Mouse (Mus musculus): Measurements from ENCODE around the gene Tmem165.

The Tmem165 gene

GRCm38 (mm10) chr5:76171039-76171438, 12.6 kb upstream of the Tmem165 start:
- DNase-seq (ENCODE audit: low spot score): no peak

DNA sequence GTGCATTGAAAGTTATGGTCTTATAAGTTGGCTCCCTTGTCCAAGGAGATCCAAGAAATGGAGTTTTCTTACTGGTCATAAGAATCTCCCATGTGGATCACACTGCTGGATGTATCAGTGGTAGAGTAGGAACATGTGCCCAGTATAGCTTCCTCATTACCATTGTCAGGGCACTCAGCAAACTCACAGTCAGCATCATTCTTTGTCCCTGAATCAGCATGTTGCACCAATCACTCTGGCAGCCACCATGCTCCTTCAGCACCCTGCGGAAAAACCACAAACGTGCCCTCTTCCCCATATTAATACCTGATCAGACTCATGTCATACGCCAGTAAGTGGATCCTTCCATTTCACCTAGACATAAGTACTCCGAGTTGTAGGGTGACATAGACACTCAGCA, 8.6 kb upstream of the Tmem165 start:
- DNase-seq (ENCODE audit: low spot score): no peak

- DNase-seq (ENCODE audit: low spot score): no peak
Observed at GRCm38 (mm10) chr5:76176411-76176810, 7.3 kb upstream of the Tmem165 start.

DNA sequence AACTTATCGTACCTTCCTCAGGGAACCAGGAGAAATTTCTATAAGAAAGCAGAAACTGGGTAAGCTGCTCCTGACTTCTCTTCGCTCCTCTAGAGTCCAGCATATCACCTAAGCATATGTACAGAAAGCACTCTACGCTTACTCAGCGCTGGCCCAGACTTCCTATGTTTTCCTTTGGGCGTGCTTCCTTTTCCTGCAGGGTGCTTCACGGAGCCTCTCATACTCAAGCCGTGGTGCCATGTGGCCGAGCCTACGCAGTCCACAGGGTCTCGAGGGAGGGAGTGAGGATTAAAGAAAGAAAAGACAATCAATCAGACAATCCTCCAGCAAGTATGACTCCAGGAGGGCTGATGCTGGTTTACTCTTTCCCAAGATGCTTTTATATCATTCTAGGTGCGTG, 6.8 kb upstream of the Tmem165 start:
- no peak for DNase-seq (ENCODE audit: low spot score)

GRCm38 (mm10) chr5:76177664-76178063, 6.0 kb upstream of the Tmem165 start:
- no peak for DNase-seq (ENCODE audit: low spot score)

- DNase-seq (ENCODE audit: low spot score): no peak
Observed at GRCm38 (mm10) chr5:76179171-76179570, 4.5 kb upstream of the Tmem165 start.

- DNase-seq (ENCODE audit: low spot score): no peak
Observed at GRCm38 (mm10) chr5:76179791-76180190, 3.9 kb upstream of the Tmem165 start.

DNA sequence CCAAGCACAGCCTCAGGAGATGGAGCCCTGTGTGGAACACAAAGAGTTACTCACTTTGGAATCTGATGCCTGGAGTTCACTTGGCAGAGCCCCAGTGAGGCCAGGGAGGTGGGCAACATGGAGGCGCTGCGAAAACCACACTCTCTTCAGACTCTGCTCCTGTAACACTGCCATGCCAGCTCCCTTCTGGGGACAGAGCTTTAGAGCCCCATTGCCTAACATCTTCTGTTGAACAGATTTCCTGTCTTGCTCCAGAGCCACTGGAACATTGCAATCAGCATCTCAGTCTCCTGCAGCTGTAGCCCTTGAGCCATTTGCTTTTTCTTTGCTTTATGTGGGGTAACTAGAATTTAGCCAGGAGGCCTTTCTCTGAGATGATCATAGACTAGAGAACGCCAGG, 1.4 kb upstream of the Tmem165 start:
- DNase-seq (ENCODE audit: low spot score): no peak

GRCm38 (mm10) chr5:76183043-76183749, 484 bp upstream of the Tmem165 start:
- DNase-seq (ENCODE audit: low spot score): no peak

DNA sequence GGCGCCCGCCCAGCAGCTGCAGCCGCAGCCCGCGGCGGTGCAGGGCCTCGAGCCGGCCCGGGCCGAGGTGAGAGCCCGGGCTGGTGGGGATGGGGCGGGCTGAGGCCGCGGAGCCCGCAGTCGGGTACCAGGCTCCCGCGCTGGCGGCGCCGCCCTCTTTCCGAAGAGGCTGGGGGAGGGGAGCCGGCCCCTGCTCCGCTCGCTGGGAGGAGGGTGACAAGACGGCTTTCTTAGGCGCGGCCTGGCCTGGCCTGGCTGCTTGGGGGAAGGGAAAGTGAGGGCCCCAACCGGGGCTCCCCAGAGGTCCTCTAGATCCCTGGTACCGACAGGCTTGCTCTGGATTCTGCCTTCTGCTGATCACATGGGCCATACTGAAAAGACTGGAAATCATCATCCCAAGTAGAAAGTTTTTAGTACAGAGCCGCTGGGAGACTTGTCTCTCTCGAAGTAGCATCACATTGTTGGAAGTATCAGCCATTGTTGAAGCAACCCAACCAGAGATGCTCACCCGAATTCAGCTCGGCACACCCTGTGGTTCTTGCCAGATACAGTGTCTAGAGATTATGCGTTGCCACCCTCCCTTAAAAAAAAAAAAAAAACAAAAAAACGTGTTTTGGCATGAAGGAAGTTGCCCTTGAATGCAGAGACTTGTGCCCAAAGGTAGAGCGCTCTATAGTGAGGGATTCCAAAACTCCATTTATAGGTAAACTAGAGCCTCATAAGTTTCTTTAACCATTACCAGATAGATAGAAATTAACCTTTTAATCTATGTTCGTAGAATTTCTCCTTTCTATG, 803 bp downstream of the Tmem165 start:
- peak; percentile 83 for DNase-seq (ENCODE audit: low spot score)

GRCm38 (mm10) chr5:76187885-76188284, 4.2 kb downstream of the Tmem165 start:
- DNase-seq (ENCODE audit: low spot score): no peak

- no peak for DNase-seq (ENCODE audit: low spot score)
Observed at GRCm38 (mm10) chr5:76190609-76191008, 6.9 kb downstream of the Tmem165 start.

GRCm38 (mm10) chr5:76193075-76193474, 9.4 kb downstream of the Tmem165 start:
- DNase-seq (ENCODE audit: low spot score): no peak

GRCm38 (mm10) chr5:76194377-76194945, 10.8 kb downstream of the Tmem165 start:
- no peak for DNase-seq (ENCODE audit: low spot score)

GRCm38 (mm10) chr5:76199346-76199745, 15.7 kb downstream of the Tmem165 start:
- DNase-seq (ENCODE audit: low spot score): no peak

DNA sequence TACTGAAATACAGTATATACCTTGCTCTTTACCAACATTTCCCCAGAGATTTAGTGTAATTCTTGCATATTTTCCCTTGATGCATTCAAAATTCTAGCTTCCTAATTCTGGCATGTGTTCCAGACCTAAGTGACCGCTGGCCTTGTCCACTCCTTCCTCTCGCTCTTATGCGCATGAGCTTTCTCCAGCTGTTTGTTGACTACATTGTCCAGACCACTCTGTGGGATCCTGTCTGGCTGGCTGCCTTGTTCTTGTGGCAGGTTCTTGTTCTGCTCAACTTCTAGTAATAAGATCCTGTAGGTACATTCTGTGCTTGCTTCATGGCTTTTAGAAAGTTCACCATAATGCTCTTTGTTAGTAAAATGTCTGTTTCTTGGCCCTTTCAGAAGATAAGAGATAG, 19.5 kb downstream of the Tmem165 start:
- DNase-seq (ENCODE audit: low spot score): no peak

DNA sequence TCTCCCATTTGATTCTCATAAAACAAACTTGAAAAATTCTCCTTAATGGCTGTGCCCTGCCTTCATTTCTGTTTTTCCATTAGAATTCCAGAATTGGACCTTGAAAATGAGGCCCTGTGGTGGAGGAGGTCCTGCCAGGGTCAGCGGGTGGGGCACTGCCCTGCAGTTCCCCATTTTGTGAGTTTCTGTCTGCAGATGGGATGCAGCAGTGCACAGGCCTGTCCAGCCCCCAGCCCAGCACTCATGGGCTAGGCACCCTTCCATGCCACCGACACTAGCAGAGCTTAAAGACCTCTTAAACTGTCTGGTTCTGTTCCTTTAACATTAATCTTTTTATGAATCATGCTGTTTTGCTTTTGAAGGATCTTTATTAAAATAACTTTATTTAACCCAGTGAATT, 22.2 kb downstream of the Tmem165 start:
- DNase-seq (ENCODE audit: low spot score): no peak

DNA sequence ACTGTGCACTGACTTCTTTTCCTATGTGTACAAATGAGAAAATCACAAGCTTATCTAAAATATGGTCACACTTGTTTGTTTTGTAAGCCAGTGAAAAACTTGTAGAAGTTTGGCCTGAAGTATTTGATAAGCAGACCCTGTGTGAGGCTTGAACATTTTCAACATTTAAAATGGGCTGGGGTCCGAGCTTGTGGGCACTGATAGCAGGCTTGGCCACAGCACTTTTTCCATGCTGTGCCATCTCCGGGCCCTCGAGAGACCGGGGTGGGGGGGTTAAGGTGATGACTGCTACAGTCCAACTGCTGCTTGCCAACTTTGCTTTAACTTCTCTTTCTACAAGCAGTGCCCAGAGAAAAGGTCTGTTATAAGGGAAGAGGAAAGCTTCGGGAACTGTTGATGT, 24.4 kb downstream of the Tmem165 start:
- DNase-seq (ENCODE audit: low spot score): no peak

DNA sequence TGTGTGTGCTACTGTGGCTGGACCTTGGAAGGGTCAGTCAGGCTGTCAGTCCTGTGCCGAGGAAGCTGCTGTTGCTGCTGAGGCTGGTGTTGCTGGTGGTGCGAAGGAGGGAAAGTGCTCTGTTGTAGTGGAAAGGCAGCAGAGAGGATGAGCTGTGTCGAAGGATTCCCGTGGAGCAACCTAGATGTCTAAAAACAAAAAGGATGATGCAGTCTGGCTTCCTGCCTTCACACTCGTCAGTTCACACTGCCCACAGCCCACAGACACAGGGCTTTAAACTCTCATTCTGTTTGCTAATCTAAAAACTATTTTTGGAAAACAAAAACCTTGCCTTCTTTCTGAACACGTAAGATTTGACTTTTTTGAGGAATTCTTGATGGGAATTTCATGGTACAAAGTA, 33.0 kb downstream of the Tmem165 start:
- DNase-seq (ENCODE audit: low spot score): no peak

- DNase-seq (ENCODE audit: low spot score): no peak
Observed at GRCm38 (mm10) chr5:76231171-76231855, 47.6 kb downstream of the Tmem165 start.

- DNase-seq (ENCODE audit: low spot score): no peak
Observed at GRCm38 (mm10) chr5:76243274-76243673, 59.6 kb downstream of the Tmem165 start.

DNA sequence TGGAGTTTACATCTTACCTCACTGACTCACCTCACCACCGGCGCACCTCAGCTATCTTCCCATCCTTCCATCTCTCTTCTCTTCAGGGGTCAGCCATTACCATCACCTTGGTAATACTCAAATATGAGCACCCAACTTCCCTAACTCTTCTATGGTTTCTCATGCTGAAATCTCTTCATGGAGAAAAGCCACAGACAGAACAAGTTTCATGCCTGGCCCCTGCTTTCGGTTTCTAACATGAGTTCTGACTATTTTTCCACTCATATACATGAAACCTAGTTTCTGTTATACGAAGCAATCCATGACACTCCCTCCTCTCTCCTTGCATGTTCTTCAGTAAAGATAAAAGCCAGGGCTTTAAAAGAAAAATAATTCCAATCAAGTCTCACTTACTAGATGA, 60.2 kb downstream of the Tmem165 start:
- DNase-seq (ENCODE audit: low spot score): no peak

GRCm38 (mm10) chr5:76244430-76244829, 60.8 kb downstream of the Tmem165 start:
- no peak for DNase-seq (ENCODE audit: low spot score)
